Mouse (Mus musculus) kidney, postnatal 36 days (tissue): ENCODE data around the gene Abhd4.
A peak's percentile ranks its signal among the peaks of the same experiment; 100 is the strongest.

Experiments
- DNase-seq, 2 experiments: peaks; one replicate each; pipeline ENCODE4 v3.0.0; 2021 to 2022; ENCODE audit warnings: mixed read lengths in 2 of 2

Abhd4 gene

GRCm38 (mm10) chr14:54239002-54239736 is 14.8 kb upstream of the Abhd4 start:
- DNase-seq = peak; percentile 82 to 96

- DNase-seq = no peak
Observed at GRCm38 (mm10) chr14:54240542-54240941, 13.4 kb upstream of the Abhd4 start.

- DNase-seq = peak in 1 of 2 experiments; percentile 42
Observed at GRCm38 (mm10) chr14:54244183-54244582, 9.8 kb upstream of the Abhd4 start.

GRCm38 (mm10) chr14:54246232-54246631 is 7.8 kb upstream of the Abhd4 start:
- no peak for DNase-seq

- DNase-seq = peak; percentile 81 to 86
Observed at GRCm38 (mm10) chr14:54249326-54249725, 4.7 kb upstream of the Abhd4 start.

GRCm38 (mm10) chr14:54250122-54250521 is 3.9 kb upstream of the Abhd4 start:
- DNase-seq = no peak

- DNase-seq = no peak
Observed at GRCm38 (mm10) chr14:54254670-54255202, 748 bp downstream of the Abhd4 start.

- DNase-seq = no peak
Observed at GRCm38 (mm10) chr14:54258131-54258670, 4.2 kb downstream of the Abhd4 start.

GRCm38 (mm10) chr14:54259003-54259721 is 5.2 kb downstream of the Abhd4 start:
- DNase-seq = peak; percentile 97 to 100

GRCm38 (mm10) chr14:54259722-54260085 is 5.7 kb downstream of the Abhd4 start:
- DNase-seq = no peak

- no peak for DNase-seq
Observed at GRCm38 (mm10) chr14:54260196-54260595, 6.2 kb downstream of the Abhd4 start.

- no peak for DNase-seq
Observed at GRCm38 (mm10) chr14:54261386-54261785, 7.4 kb downstream of the Abhd4 start.

- DNase-seq = no peak
Observed at GRCm38 (mm10) chr14:54262622-54263021, 8.6 kb downstream of the Abhd4 start.

GRCm38 (mm10) chr14:54263099-54263498 is 9.1 kb downstream of the Abhd4 start:
- no peak for DNase-seq

GRCm38 (mm10) chr14:54264231-54264630 is 10.2 kb downstream of the Abhd4 start:
- no peak for DNase-seq

- DNase-seq = no peak
Observed at GRCm38 (mm10) chr14:54265093-54265492, 11.1 kb downstream of the Abhd4 start.

GRCm38 (mm10) chr14:54265951-54266350 is 12.0 kb downstream of the Abhd4 start:
- no peak for DNase-seq

GRCm38 (mm10) chr14:54267966-54268365 is 14.0 kb downstream of the Abhd4 start:
- no peak for DNase-seq

- DNase-seq = no peak
Observed at GRCm38 (mm10) chr14:54269566-54269965, 15.6 kb downstream of the Abhd4 start.

- no peak for DNase-seq
Observed at GRCm38 (mm10) chr14:54270413-54270812, 16.4 kb downstream of the Abhd4 start.

- DNase-seq = no peak
Observed at GRCm38 (mm10) chr14:54271976-54272606, 18.1 kb downstream of the Abhd4 start.

GRCm38 (mm10) chr14:54272696-54273095 is 18.7 kb downstream of the Abhd4 start:
- no peak for DNase-seq

GRCm38 (mm10) chr14:54276446-54276845 is 22.5 kb downstream of the Abhd4 start:
- no peak for DNase-seq
